Mouse (Mus musculus): ENCODE measurements around the gene Nfkbiz.

Gene Nfkbiz

GRCm38 (mm10) chr16:55804799-55805198 lies 33.9 kb downstream of the Nfkbiz start:
- no peak for DNase-seq (ENCODE audit: low spot score in 2 of 2)

GRCm38 (mm10) chr16:55801629-55802028 lies 37.1 kb downstream of the Nfkbiz start:
- no peak for DNase-seq (ENCODE audit: low spot score in 2 of 2)

- no peak for DNase-seq (ENCODE audit: low spot score in 2 of 2)
Measured at GRCm38 (mm10) chr16:55798845-55799244, 39.9 kb downstream of the Nfkbiz start.

GRCm38 (mm10) chr16:55790326-55790725 lies 48.4 kb downstream of the Nfkbiz start:
- no peak for DNase-seq (ENCODE audit: low spot score in 2 of 2)

GRCm38 (mm10) chr16:55789291-55789690 lies 49.4 kb downstream of the Nfkbiz start:
- no peak for DNase-seq (ENCODE audit: low spot score in 2 of 2)

- no peak for DNase-seq (ENCODE audit: low spot score in 2 of 2)
Measured at GRCm38 (mm10) chr16:55788671-55789070, 50.0 kb downstream of the Nfkbiz start.

GRCm38 (mm10) chr16:55787385-55788072 lies 51.2 kb downstream of the Nfkbiz start:
- no peak for DNase-seq (ENCODE audit: low spot score in 2 of 2)

- DNase-seq (ENCODE audit: low spot score in 2 of 2), result no peak
Measured at GRCm38 (mm10) chr16:55784379-55784778, 54.3 kb downstream of the Nfkbiz start.

GRCm38 (mm10) chr16:55783923-55784322 lies 54.8 kb downstream of the Nfkbiz start:
- no peak for DNase-seq (ENCODE audit: low spot score in 2 of 2)

- DNase-seq (ENCODE audit: low spot score in 2 of 2), result no peak
Measured at GRCm38 (mm10) chr16:55782911-55783310, 55.8 kb downstream of the Nfkbiz start.

- no peak for DNase-seq (ENCODE audit: low spot score in 2 of 2)
Measured at GRCm38 (mm10) chr16:55781809-55782208, 56.9 kb downstream of the Nfkbiz start.

- DNase-seq (ENCODE audit: low spot score in 2 of 2), result no peak
Measured at GRCm38 (mm10) chr16:55780958-55781558, 57.6 kb downstream of the Nfkbiz start.

- DNase-seq (ENCODE audit: low spot score in 2 of 2), result no peak
Measured at GRCm38 (mm10) chr16:55776329-55776728, 62.4 kb downstream of the Nfkbiz start.

- no peak for DNase-seq (ENCODE audit: low spot score in 2 of 2)
Measured at GRCm38 (mm10) chr16:55770247-55770646, 68.5 kb downstream of the Nfkbiz start.
